Comparison of ENCODE assay signal across 8 mouse cellular contexts in the genomic region with DNA sequence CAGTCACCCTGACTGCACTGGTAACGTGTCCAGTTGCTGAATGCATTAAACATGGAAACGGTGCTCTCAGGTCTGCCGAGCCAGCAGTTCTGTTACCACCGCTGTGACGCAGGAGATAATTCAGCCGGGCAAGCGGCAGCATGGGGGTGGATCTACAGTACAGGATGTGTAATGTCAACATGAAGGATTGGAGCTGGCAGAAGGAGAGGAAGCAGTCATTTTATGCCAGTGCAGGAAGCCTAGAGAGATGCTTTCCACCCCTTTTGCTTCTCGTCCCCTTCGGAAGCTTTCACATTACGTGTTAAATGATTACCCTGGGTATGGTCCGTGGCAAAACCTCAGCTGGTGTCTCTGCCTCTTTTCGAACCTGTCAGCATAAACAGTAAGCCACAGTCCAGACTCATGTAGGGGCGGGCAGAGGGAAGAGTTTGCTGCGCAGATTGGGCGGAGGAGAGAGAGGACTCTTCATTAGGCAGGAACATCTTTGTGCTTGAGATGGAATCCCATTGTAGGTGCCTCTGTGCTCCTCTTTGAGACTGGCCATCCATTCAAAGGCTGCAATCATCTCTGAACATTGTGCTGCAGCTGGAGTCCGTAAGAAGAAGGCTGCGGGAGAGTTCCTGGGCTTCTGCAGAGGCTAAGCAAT. TPM values are rescaled to one million over a fixed set of nuclear protein-coding genes. Genes with fewer than 3 reads are reported as not detected.
DNase-seq lines count a peak whose midpoint lies in the region; ATAC-seq and TF ChIP-seq lines count a peak whose summit lies in the region.

No protein-coding gene starts in this region.

- H3K27me3 ChIP-seq in forebrain, embryonic 14.5 days (replicated peaks; ENCODE audit: control insufficient read depth, insufficient read depth, low read length) = no peaks in the 10 kb centered on the region
- no peaks in the 10 kb centered on the region for H3K27me3 ChIP-seq in hindbrain, embryonic 13.5 days

- intact Hi-C loops in left cerebral cortex, adult 2 months (cut with DNase I) = loop anchor here (1.0 kb wide), 1 partner anchor 17 kb away; no protein-coding TSS in a partner anchor

- 0 out of 2 replicates have a peak overlapping the region, but pooled peaks have one; percentile 9 for H3K4me2 ChIP-seq in forebrain, embryonic 14.5 days (ENCODE audit: low read length)
- H3K4me2 ChIP-seq in hindbrain, embryonic 13.5 days = peak overlapping the region; percentile 36

- ATAC-seq in forebrain, embryonic 14.5 days = peak; percentile 52
- ATAC-seq in hindbrain, embryonic 13.5 days (ENCODE audit: low FRiP score) = peak; percentile 55
- peak; percentile 75 for ATAC-seq in megakaryocyte progenitor cell, adult 5-6 weeks (replicated peaks; ENCODE audit: poor library complexity)
- no peak for ATAC-seq in erythroid progenitor cell, adult 5-6 weeks (replicated peaks; ENCODE audit: low FRiP score, poor library complexity, severe bottlenecking)

- H3K4me3 ChIP-seq in forebrain, embryonic 14.5 days (ENCODE audit: low read depth, low read length) = no peak overlapping the region
- no peak overlapping the region for H3K4me3 ChIP-seq in hindbrain, embryonic 13.5 days
- peak overlapping the region; percentile 24 for H3K4me3 ChIP-seq in left cerebral cortex, adult 2 months

- 59% methylated on average over 17 of the region's 17 CpGs for WGBS in forebrain, embryonic 14.5 days
- WGBS in hindbrain, embryonic 13.5 days = 49% methylated on average over 17 of the region's 17 CpGs

- peak overlapping the region; percentile 40; the same call in 1 of the 2 replicates for H3K9ac ChIP-seq in forebrain, embryonic 14.5 days (ENCODE audit: low read length)
- peak overlapping the region; percentile 39 for H3K9ac ChIP-seq in hindbrain, embryonic 13.5 days

- peaks cover 29% of the 10 kb centered on the region for H3K36me3 ChIP-seq in forebrain, embryonic 14.5 days (ENCODE audit: control insufficient read depth, insufficient read depth, low read length)
- H3K36me3 ChIP-seq in hindbrain, embryonic 13.5 days = peaks cover 13% of the 10 kb centered on the region

- H3K27ac ChIP-seq in forebrain, embryonic 14.5 days (ENCODE audit: low read depth, low read length) = peak overlapping the region; percentile 28
- peak overlapping the region; percentile 73 for H3K27ac ChIP-seq in hindbrain, embryonic 13.5 days
- peak overlapping the region; percentile 61 for H3K27ac ChIP-seq in left cerebral cortex, adult 2 months

- no peak for TF ChIP-seq CTCF in left cerebral cortex, adult 2 months (IDR thresholded peaks at IDR 0.05)

- H3K9me3 ChIP-seq in forebrain, embryonic 14.5 days (replicated peaks; ENCODE audit: control insufficient read depth, low read length) = no peaks in the 10 kb centered on the region
- H3K9me3 ChIP-seq in hindbrain, embryonic 13.5 days = no peaks in the 10 kb centered on the region

- peak; percentile 59 for DNase-seq in urinary bladder, postnatal 14 days (ENCODE audit: low spot score)
- DNase-seq in urinary bladder, postnatal 10 days (ENCODE audit: low spot score) = no peak
- no peak for DNase-seq in forebrain, embryonic 14.5 days (ENCODE audit: low spot score)
- peak; percentile 60 to 65 for DNase-seq in left cerebral cortex, adult 2 months (ENCODE audit: extremely low spot score in 1 of 2, low spot score in 2 of 2)
- DNase-seq in urinary bladder, postnatal 4 days (ENCODE audit: low spot score in 2 of 2) = no peak

- H3K4me1 ChIP-seq in forebrain, embryonic 14.5 days (ENCODE audit: control insufficient read depth, insufficient read depth, low read length) = peaks cover 20% of the 10 kb centered on the region; the same call in 1 of the 2 replicates
- peaks cover 63% of the 10 kb centered on the region for H3K4me1 ChIP-seq in hindbrain, embryonic 13.5 days (replicated peaks)

RNA-seq across cellular contexts. Expression of gene Zfp462, which starts 21.4 kb away (rescaled TPM):
- 18.7 and 20.0 TPM in 2 replicates for polyA plus RNA-seq in forebrain, embryonic 14.5 days (2014; fragmentation: Nextera tagmentation; extraction: Ambion mirVana)
- polyA plus RNA-seq in hindbrain, embryonic 13.5 days (2015; fragmentation: Nextera tagmentation; extraction: Ambion mirVana) = 16.7 and 18.2 TPM in 2 replicates
- total RNA-seq in left cerebral cortex, adult 2 months (2021) = 10 to 100 TPM; 46.1 to 66.2 TPM
- 0.25 and 0.93 TPM in 2 replicates for total RNA-seq in megakaryocyte progenitor cell, adult 5-6 weeks (2015)
- 0.10 and 0.12 TPM in 2 replicates for total RNA-seq in megakaryocyte progenitor cell, adult 5-6 weeks (2017)
- total RNA-seq in erythroid progenitor cell, adult 5-6 weeks (2015; ENCODE audit: low replicate concordance) = not detected in 2 replicates
- total RNA-seq in erythroid progenitor cell, adult 5-6 weeks (2017; ENCODE audit: low replicate concordance) = not detected in 2 replicates

Comparison
In these comparisons a context has a peak if more than half of its experiments do, and no peak if none do; other contexts are left out.
1. DNase-seq: peak in urinary bladder, postnatal 14 days (single experiment) and left cerebral cortex, adult 2 months (2 of 2); none in urinary bladder, postnatal 10 days (single experiment), forebrain, embryonic 14.5 days (single experiment) and urinary bladder, postnatal 4 days (0 of 2).
2. RNA of gene Zfp462, which starts 21.4 kb away (total RNA-seq): 46.1 to 66.2 TPM in left cerebral cortex, adult 2 months; 0.10 to 0.93 TPM in megakaryocyte progenitor cell, adult 5-6 weeks and not detected in erythroid progenitor cell, adult 5-6 weeks; every median in the first group is over 10 times any median in the second.
3. Peak in every context shown above with its lines, with median percentiles within 50 percentile points of each other: H3K27ac ChIP-seq.